Mouse (Mus musculus) kidney, adult 11 months (tissue): ENCODE data around the gene Tppp.
A peak's percentile ranks its signal among the peaks of the same experiment; 100 is the strongest.
"Not testable (repeated sequence)": the region's sequence is repeated elsewhere in the genome, so short reads cannot be mapped to it uniquely, and the experiment has no call there.

ENCODE experiments used
- DNase-seq: peaks from one replicate; pipeline ENCODE4 v3.0.0; 2022

Tppp gene

GRCm38 (mm10) chr13:74026215-74026614 is 17.0 kb downstream of the Tppp start:
- DNase-seq = peak; percentile 40

- DNase-seq = no peak
These were observed 18.9 kb downstream of the Tppp start for GRCm38 (mm10) chr13:74028116-74028515.

GRCm38 (mm10) chr13:74029013-74029412 is 19.8 kb downstream of the Tppp start:
- no peak for DNase-seq

DNA sequence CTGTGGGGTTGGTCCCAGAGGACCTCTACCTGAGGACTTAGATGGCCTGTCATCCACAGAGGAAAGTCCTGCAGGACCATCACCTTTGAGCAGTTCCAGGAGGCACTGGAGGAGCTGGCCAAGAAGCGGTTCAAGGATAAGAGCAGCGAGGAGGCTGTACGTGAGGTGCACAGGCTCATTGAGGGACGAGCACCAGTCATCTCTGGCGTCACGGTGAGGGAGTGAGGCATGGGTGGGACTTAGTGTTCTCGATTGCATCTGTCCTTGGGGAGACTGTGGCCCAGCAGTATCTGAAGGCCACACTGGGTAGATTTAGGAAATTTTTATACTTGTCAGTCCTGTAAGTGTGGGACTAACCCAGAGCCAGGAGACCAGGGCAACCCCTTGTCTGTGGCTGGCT is 21.5 kb downstream of the Tppp start:
- DNase-seq = no peak

DNA sequence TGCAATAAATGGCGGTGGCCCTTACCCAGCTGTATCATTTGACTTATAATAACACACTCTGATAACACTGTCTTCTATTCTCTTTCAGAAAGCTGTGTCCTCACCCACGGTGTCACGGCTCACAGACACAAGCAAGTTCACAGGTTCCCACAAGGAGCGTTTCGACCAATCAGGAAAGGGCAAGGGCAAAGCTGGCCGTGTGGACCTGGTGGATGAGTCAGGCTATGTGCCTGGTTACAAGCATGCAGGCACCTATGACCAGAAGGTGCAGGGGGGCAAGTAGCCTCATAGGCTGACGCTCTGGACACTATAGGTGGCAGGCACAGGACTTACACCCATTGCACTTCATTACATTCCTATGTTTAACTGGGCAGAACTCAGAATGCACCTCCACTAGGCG is 21.9 kb downstream of the Tppp start:
- no peak for DNase-seq

GRCm38 (mm10) chr13:74034756-74035155 is 25.5 kb downstream of the Tppp start:
- no peak for DNase-seq

- DNase-seq = no peak
These were observed 26.6 kb downstream of the Tppp start for GRCm38 (mm10) chr13:74035776-74036175.

DNA sequence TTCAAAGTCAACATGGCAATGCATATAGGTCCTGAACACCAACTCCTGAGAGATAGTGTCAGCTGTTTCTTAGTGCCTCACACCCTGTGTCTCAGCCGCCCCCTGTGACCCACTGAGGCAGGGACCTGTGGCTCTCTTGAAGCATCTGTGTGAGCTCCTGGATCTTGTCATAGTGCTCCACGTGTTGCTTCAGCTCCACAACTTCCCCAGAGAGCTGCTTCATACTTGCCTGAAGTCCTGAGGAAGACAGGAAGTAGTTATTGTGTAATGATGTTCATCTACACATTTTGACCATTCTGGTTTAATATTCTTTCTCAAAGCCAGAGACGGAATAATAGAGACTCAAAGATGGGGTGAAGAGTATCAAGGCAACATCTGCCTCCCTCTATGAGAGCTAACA is 30.7 kb downstream of the Tppp start:
- DNase-seq = no peak

DNA sequence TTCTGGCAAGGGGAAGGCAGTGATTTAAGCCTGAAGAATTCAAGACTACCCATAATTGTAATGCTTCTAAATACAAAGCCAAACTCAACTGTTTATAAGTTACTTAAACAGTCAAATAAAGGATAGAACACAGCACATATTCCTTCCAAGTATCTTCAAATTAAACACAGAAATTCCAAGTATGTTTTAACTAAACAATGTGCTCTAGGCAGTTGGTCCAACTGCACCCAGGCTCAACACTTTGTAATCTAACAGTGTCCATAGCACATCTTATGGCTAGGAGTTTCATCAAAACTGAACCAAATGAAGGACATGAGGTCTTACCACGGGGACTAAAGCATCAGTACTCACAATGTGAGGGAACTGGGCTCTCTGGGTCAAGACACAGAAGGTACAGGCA is 47.0 kb downstream of the Tppp start:
- no peak for DNase-seq

DNA sequence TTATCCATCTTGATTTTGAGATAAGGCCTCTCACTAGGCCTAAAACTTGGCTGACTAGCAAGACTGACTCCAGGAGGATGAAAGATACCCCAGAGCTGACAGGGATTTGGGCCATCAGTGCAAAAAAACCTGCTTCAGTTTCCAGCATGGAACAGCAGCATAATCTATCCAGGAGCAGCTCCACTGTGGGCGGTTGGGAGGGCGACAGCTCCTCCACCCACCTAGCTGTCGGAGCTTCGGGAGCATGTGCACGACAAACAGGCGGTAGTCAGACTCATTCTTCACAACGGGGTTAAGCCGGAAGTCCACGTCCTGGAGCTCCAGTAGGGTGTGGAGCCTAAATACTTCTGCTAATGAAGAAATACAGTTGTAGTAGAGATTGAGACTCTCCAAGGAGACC is 48.9 kb downstream of the Tppp start:
- DNase-seq = no peak

DNA sequence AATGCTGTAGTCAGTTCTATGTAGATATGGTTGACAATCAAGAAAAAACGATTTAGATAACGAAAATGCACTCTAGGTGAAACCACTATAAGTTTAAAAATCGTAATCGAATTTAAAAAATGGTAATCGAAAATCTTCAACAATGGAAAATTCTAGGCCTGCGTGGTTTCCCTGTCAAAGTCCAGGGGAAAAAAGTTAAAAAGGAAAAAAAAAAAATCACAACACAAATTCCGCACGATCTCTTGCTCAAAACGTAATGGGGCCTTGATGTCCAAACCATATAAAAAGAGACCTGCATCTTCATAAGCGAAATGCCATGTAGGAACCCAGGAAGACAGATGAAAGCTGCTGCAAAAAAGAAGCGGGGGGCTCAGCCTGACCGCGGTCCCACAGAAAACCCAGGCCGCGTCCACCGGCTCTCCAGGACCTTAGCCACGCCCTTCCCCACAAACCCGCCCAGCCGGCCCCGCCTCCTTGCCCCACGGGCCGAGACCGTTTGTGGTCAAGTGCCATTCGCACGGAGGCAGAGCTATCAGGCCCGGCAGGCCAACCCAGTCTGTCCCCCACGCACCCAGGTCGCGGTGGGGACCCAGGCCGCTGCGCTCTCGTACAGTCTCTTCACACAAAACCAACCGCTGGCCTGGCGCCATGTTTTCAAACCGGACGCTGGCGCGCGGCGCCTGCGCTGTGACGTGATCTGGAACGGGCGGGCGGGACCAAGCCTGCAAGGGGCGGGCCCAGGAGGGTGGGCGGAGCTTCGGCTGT is 52.6 kb downstream of the Tppp start, which contains the start of gene Cep72:
Gene Cep72 (minus strand): TSS at position 687 of the 765 bp plus-strand sequence.
- DNase-seq = peak; percentile 83

DNA sequence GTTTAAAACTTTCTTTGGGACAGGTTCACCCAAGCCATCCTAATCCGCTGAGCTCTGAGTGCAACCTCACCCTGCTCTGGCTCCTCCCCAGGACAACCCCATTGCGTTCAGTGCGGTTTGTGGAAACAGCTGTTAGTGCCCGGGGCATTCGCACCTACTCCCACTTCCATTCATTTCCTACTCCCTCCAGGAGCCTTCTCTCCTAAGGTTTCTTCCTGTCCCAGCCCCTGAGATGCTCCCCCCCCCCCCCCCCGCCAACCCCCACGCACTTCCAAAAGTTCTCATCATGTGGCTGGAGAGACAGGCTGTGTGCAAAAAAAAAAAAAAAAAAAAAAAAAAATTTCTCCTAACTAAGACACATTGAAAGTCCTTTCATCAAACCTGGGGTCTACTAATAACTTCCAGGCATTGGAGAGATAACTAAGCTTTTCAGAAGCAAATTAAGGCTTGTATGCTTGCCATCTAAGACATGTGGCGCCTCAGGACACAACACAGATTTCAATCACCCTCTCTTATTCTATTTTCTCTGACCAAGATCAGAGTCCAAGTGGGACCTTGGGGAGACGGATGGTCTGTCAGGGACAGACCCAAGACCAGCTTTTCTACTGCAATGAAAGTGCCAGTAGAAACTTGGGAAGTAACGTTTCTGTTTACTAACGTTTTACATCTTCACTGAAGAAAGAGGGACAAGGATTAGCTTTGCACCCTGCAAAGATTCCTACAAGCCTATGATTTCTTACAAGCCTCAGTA is 53.3 kb downstream of the Tppp start:
- DNase-seq = no peak

DNA sequence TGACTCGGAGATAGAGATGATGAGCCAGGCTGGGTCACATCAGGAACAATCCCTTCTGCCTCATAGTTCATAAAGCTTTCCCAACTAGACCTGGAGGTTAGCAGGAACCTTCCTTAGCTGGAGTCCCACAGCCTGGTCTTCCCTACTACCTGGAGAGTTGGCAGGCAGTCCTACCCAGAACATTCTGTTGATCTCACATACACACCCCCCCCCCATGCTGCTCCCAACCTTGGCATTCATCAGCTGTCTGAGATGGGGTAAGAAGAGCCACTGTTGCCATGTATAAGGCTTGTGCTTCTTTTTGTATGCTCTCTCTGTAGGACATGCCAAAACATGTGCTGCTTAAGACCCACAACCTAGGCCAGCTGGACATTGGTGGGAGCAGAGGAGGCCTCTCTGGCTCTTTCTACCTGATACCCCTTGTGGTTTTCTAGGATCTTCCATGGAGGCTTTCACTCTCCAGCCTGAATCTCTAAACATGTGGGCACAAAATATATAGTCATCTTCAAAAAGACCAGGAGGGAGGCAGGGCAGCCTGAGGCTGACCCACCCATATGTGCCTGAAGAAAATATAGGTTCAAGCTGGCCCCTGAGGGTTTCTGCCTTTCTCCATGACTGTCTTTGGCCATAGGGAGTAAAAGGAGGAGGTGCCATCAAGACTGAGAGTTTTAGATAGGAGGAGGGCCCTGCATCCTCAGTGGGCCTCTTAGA is 54.3 kb downstream of the Tppp start:
- DNase-seq = no peak

DNA sequence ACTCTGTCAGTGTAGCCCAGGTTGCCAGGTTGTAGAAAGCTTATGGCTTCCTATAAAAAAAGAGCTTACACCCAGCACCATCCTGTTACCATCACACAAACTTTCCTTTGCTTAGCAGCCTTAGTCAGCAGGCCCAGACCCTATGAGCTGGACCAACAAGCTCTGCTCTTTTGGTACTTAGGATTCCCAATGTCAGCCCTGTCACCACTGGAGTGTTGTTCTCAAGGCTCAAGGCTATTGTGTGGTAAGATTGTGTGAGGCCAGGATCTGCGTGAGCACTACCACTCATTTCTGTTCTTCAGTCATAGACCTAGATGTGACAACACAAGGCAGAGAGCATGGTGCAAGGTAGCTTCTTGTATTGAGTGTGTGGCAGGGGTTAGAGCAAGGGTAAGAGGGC is 57.4 kb downstream of the Tppp start:
- DNase-seq = no peak

GRCm38 (mm10) chr13:74071244-74071643 is 62.0 kb downstream of the Tppp start:
- DNase-seq = not testable (repeated sequence)

GRCm38 (mm10) chr13:74071714-74072113 is 62.5 kb downstream of the Tppp start:
- no peak for DNase-seq

DNA sequence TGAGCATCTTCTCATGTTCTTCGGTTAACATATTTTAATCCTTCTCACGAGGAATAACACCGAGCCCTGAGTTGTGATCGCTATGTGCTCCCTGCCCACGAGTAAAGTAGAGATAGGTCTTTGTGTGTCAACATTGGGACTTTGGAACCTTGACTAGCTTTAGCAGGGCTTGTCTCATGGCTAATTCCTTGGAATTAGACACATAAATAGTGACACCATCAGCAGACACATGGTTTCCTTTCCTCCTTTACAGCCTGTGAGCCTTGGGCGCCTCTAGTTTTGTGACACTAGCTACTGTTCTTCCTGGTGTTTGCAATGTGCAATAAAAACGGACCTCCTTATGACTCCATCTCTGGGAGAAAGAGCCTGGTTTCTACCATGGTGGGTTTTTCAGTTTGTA is 64.2 kb downstream of the Tppp start:
- no peak for DNase-seq
